In genomic region chr2:124403571-124403970, GRCm38 (mm10) we compare ENCODE assay signal across 22 mouse cellular contexts.
A peak's percentile ranks its signal among the peaks of the same experiment; 100 is the strongest.
DNase-seq lines count a peak whose midpoint lies in the region; ATAC-seq and TF ChIP-seq lines count a peak whose summit lies in the region.
"Had no signal": no experiment of that assay in that cellular context is flagged by ENCODE, and none has a peak within 500 bp of the region (broad histone marks: within the 10 kb centered on the region; RNA-seq: fewer than 3 reads in every experiment).

No protein-coding gene starts in this region.

- H3K4me1 ChIP-seq in lung, postnatal 0 days (ENCODE audit: insufficient read depth, low read depth, low read length), result no peaks in the 10 kb centered on the region
- H3K4me1 ChIP-seq in lung, adult 2 months (ENCODE audit: control insufficient read depth, insufficient read depth, low read length), result peaks cover 2% of the 10 kb centered on the region; the same call in 1 of the 2 replicates
- peaks cover 23% of the 10 kb centered on the region for H3K4me1 ChIP-seq in embryonic facial prominence, embryonic 13.5 days
- H3K4me1 ChIP-seq in heart, embryonic 13.5 days, result peaks cover 33% of the 10 kb centered on the region
- H3K4me1 ChIP-seq: kidney, embryonic 15.5 days; liver, embryonic 15.5 days; stomach, embryonic 15.5 days had no signal

- no peak overlapping the region for H3K4me3 ChIP-seq in gastrocnemius, adult 2 months
- H3K4me3 ChIP-seq in lung, postnatal 0 days (ENCODE audit: low read depth, low read length), result no peak overlapping the region
- no peak overlapping the region for H3K4me3 ChIP-seq in lung, adult 2 months (replicated peaks; ENCODE audit: extremely low read depth, low read depth, low read length)
- no peak overlapping the region for H3K4me3 ChIP-seq in embryonic facial prominence, embryonic 13.5 days
- H3K4me3 ChIP-seq in heart, embryonic 13.5 days, result no peak overlapping the region
- H3K4me3 ChIP-seq: kidney, embryonic 15.5 days; limb, embryonic 15.5 days; liver, embryonic 15.5 days; midbrain, embryonic 13.5 days; stomach, embryonic 15.5 days had no signal

- H3K36me3 ChIP-seq in lung, postnatal 0 days (ENCODE audit: insufficient read depth, low read length), result no peaks in the 10 kb centered on the region
- no peaks in the 10 kb centered on the region for H3K36me3 ChIP-seq in embryonic facial prominence, embryonic 13.5 days
- no peaks in the 10 kb centered on the region for H3K36me3 ChIP-seq in heart, embryonic 13.5 days
- H3K36me3 ChIP-seq: kidney, embryonic 15.5 days; limb, embryonic 15.5 days; liver, embryonic 15.5 days; midbrain, embryonic 13.5 days; stomach, embryonic 15.5 days had no signal

- intact Hi-C loops in gastrocnemius, adult 2 months (cut with DNase I), result no loop called here
- intact Hi-C loops in gastrocnemius, postnatal 36 days (cut with DNase I), result no loop called here

- DNase-seq in gastrocnemius, adult 2 months, result peak; percentile 21
- no peak for DNase-seq in gastrocnemius, postnatal 36 days
- DNase-seq in lung, postnatal 0 days (ENCODE audit: low spot score), result no peak
- no peak for DNase-seq in lung, adult 2 months
- DNase-seq in right cerebral cortex, postnatal 4 days, result no peak
- DNase-seq in ovary, postnatal 36 days (ENCODE audit: low spot score), result no peak
- DNase-seq: adrenal gland, adult 2 months; B cell, adult 2 months; cerebellum, adult 9-10 months; layer of hippocampus, postnatal 36 days; right cerebral cortex, postnatal 14 days; thymus, adult 18-20 months; thymus, postnatal 4 days had no signal

- H3K9me3 ChIP-seq in lung, postnatal 0 days (ENCODE audit: low read length), result no peaks in the 10 kb centered on the region
- H3K9me3 ChIP-seq in embryonic facial prominence, embryonic 13.5 days, result no peaks in the 10 kb centered on the region
- H3K9me3 ChIP-seq in heart, embryonic 13.5 days, result no peaks in the 10 kb centered on the region
- H3K9me3 ChIP-seq: kidney, embryonic 15.5 days; limb, embryonic 15.5 days; liver, embryonic 15.5 days; midbrain, embryonic 13.5 days; stomach, embryonic 15.5 days had no signal

- H3K9ac ChIP-seq in lung, postnatal 0 days (replicated peaks; ENCODE audit: low read depth), result no peak overlapping the region
- no peak overlapping the region for H3K9ac ChIP-seq in embryonic facial prominence, embryonic 13.5 days
- H3K9ac ChIP-seq in heart, embryonic 13.5 days, result no peak overlapping the region
- H3K9ac ChIP-seq: kidney, embryonic 15.5 days; limb, embryonic 15.5 days; liver, embryonic 15.5 days; midbrain, embryonic 13.5 days; stomach, embryonic 15.5 days had no signal

- H3K27ac ChIP-seq in gastrocnemius, adult 2 months, result peak overlapping the region; percentile 28; the same call in 1 of the 2 replicates
- no peak overlapping the region for H3K27ac ChIP-seq in lung, postnatal 0 days (ENCODE audit: low read length)
- no peak overlapping the region for H3K27ac ChIP-seq in embryonic facial prominence, embryonic 13.5 days
- peak overlapping the region; percentile 61; the same call in 1 of the 2 replicates for H3K27ac ChIP-seq in heart, embryonic 13.5 days (replicated peaks)
- H3K27ac ChIP-seq: kidney, embryonic 15.5 days; liver, embryonic 15.5 days; midbrain, embryonic 13.5 days; stomach, embryonic 15.5 days had no signal

- H3K4me2 ChIP-seq in lung, postnatal 0 days (replicated peaks; ENCODE audit: low read depth, low read length), result no peak overlapping the region
- H3K4me2 ChIP-seq in embryonic facial prominence, embryonic 13.5 days, result peak overlapping the region; percentile 28; the same call in 1 of the 2 replicates
- no peak overlapping the region for H3K4me2 ChIP-seq in heart, embryonic 13.5 days
- H3K4me2 ChIP-seq: kidney, embryonic 15.5 days; limb, embryonic 15.5 days; liver, embryonic 15.5 days; midbrain, embryonic 13.5 days; stomach, embryonic 15.5 days had no signal

- H3K27me3 ChIP-seq in lung, postnatal 0 days (replicated peaks; ENCODE audit: insufficient read depth, low read length), result no peaks in the 10 kb centered on the region
- no peaks in the 10 kb centered on the region for H3K27me3 ChIP-seq in embryonic facial prominence, embryonic 13.5 days
- no peaks in the 10 kb centered on the region for H3K27me3 ChIP-seq in heart, embryonic 13.5 days (replicated peaks)
- H3K27me3 ChIP-seq: kidney, embryonic 15.5 days; limb, embryonic 15.5 days; liver, embryonic 15.5 days; midbrain, embryonic 13.5 days; stomach, embryonic 15.5 days had no signal

- 65% methylated on average over 8 of the region's 8 CpGs for WGBS in lung, postnatal 0 days
- WGBS in lung, adult 2 months, result 78% methylated on average over 8 of the region's 8 CpGs
- 64% methylated on average over 8 of the region's 8 CpGs for WGBS in embryonic facial prominence, embryonic 13.5 days
- WGBS in heart, embryonic 13.5 days, result 59% methylated on average over 8 of the region's 8 CpGs

- ATAC-seq in lung, postnatal 0 days, result no peak
- no peak for ATAC-seq in embryonic facial prominence, embryonic 13.5 days (ENCODE audit: insufficient number of reproducible peaks, insufficient read depth, low FRiP score, low TSS enrichment, low read depth)
- ATAC-seq in heart, embryonic 13.5 days (ENCODE audit: extremely low read depth, insufficient number of reproducible peaks, low FRiP score, low TSS enrichment), result no peak
- ATAC-seq: hindbrain, embryonic 16.5 days; intestine, embryonic 16.5 days; midbrain, embryonic 13.5 days had no signal

- TF ChIP-seq EP300 in lung, postnatal 0 days (IDR thresholded peaks at IDR 0.05), result peak; percentile 30; the same call in 1 of the 2 replicates

- no peak for TF ChIP-seq POLR2A in lung, adult 2 months (IDR thresholded peaks at IDR 0.05; ENCODE audit: borderline replicate concordance, extremely low read depth, low read depth, low read length)

- no peak for TF ChIP-seq CTCF in gastrocnemius, adult 2 months (IDR thresholded peaks at IDR 0.05)
- no peak for TF ChIP-seq CTCF in lung, postnatal 0 days (IDR thresholded peaks at IDR 0.05)
- no peak for TF ChIP-seq CTCF in lung, adult 2 months (IDR thresholded peaks at IDR 0.05; ENCODE audit: insufficient read depth, low read length)

Comparison
In these comparisons a context has a peak if more than half of its experiments do, and no peak if none do; other contexts are left out.
1. H3K27ac ChIP-seq: peak in gastrocnemius, adult 2 months (single experiment) and heart, embryonic 13.5 days (single experiment); none in lung, postnatal 0 days (single experiment) and embryonic facial prominence, embryonic 13.5 days (single experiment).